Mouse (Mus musculus): ENCODE results near the gene 1700086D15Rik.

1700086D15Rik gene

GRCm38 (mm10) chr11:65135251-65135739 is 24.4 kb downstream of the 1700086D15Rik start:
- in situ Hi-C loops (cut with MboI, MseI), result no loop called here

- in situ Hi-C loops (cut with MboI, MseI), result no loop called here
These were observed 26.0 kb downstream of the 1700086D15Rik start for GRCm38 (mm10) chr11:65133661-65134060.

DNA sequence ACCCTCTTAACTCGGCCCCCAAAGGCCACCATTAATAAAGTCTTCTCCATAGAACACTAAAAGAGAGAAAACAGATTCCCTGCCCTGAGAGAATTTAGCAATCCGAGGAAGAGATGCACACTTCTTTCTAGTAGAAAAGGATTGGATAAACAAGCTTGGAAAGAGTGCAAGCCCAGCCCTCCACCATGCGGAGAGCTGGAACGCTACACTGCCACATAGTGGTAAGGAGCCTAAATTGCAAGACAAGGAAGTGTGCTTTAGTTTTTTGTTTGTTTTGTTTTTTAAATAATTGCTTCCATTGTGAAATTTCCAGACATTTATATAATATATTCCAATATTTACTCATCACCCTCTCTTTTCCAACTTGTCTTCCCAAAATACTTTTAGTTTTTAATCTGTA is 30.6 kb downstream of the 1700086D15Rik start:
- in situ Hi-C loops (cut with MboI, MseI), result no loop called here

DNA sequence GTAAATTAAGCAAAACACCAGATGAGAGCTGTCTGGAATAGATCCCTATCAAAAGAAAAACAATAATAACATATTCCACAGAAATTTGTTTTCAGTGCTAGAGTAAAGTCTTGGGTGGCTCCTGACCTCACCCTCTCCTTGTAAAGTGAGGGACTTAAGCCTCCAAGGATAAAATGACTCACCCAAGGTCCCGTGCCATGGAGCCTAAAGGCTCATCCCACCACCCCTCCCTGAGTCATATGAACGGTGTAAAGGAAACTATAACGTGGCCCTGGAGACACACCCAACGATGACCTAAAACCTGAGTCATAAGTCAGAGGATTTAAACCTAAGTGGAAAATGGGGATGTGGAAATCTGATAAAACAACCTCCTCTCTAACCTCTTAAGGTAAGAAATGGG is 31.0 kb downstream of the 1700086D15Rik start:
- in situ Hi-C loops (cut with MboI, MseI), result no loop called here

DNA sequence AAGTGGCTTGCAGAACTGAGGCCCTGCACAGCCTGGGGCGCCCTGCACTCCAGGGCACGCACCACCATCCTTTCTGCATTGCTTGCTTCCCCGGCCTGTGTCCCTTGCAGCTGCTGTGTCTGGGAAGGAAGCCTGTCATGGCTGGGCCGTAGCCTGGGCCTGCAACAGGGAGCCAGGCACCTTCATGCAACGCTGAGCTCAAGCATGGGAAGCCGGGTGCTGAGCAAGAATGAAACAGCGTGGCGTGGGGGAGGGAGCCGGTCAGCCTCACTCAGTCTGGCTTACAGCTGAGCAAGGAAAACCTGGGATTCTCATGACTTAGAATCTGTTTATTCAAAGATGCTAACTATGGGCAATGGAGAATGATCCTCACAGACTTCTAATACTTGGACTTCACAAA is 33.1 kb downstream of the 1700086D15Rik start:
- in situ Hi-C loops (cut with MboI, MseI), result no loop called here

GRCm38 (mm10) chr11:65124913-65125418 is 34.7 kb downstream of the 1700086D15Rik start:
- in situ Hi-C loops (cut with MboI, MseI), result no loop called here

DNA sequence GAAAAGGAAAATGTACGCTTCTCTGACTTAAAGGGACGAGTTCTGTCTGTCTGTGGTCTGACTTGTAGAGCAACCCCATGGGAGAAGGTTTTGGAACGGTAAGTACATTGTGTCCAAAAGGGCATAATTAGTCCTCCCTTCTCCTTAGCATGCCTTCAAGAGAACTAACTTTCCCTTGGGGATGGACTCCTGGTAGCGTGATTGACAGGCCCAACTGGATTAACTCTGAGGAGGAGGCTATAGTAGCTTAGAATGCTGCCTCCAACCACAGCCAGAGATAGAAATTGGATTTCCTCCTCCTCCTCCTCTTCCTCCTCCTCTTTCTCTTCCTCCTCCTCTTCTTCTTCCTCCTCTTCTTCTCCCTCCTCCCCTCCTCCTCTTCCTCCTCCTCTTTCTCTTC is 39.4 kb downstream of the 1700086D15Rik start:
- in situ Hi-C loops (cut with MboI, MseI), result no loop called here

GRCm38 (mm10) chr11:65115811-65116210 is 43.9 kb downstream of the 1700086D15Rik start:
- in situ Hi-C loops (cut with MboI, MseI), result no loop called here

- in situ Hi-C loops (cut with MboI, MseI), result no loop called here
These were observed 47.6 kb downstream of the 1700086D15Rik start for GRCm38 (mm10) chr11:65112086-65112485.

- in situ Hi-C loops (cut with MboI, MseI), result no loop called here
These were observed 48.0 kb downstream of the 1700086D15Rik start for GRCm38 (mm10) chr11:65111651-65112050.

- in situ Hi-C loops (cut with MboI, MseI), result no loop called here
These were observed 49.6 kb downstream of the 1700086D15Rik start for GRCm38 (mm10) chr11:65110058-65110457.

DNA sequence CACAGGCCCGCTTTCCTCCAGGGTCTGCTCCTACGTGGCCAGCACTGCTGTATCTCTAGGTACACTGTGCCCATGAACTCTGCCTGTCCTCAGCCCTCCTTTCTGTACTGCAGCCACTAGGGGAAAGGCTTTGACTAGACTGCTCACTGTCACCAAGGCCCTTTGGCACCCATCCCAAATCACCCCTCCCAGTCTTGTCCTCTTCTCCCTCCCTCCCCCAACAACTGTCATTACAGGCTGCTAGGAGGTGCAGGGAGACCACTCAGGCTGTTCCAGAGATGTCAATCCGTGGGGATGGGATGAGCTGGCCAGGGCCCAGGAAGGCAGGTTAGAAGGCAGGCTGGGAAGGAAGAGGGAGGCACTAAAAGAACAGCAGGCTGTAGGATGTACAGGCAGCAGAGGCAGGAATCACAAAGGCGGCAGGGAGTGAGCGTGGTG is 51.9 kb downstream of the 1700086D15Rik start:
- in situ Hi-C loops (cut with MboI, MseI), result no loop called here

GRCm38 (mm10) chr11:65107151-65107550 is 52.5 kb downstream of the 1700086D15Rik start:
- in situ Hi-C loops (cut with MboI, MseI), result no loop called here

DNA sequence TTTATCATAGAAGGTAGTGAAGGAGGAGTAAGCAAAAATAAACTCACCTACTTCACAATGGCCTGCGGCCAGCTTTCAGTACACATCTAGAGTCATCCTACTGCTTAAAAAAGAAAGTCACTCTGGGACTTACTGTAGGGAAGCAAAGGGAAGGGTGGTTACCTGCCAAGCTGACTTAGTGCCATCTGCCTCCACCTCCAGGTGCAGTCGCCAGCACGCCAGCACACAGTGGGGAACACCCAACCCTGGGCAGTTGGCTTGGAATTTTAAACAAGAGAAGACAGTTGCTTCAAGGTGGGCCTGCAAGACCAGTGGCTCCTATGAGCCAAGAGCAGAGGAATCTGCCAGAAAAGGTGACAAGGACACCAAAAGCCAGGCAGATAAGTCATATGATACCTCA is 55.6 kb downstream of the 1700086D15Rik start:
- in situ Hi-C loops (cut with MboI, MseI), result no loop called here

Measured in T-helper 1 cell (primary cell).